Mouse (Mus musculus): ENCODE data around the gene Shkbp1. TPM values are rescaled to one million over a fixed set of nuclear protein-coding genes. Genes with fewer than 3 reads are reported as not detected.

Gene Shkbp1
- total RNA-seq, 2 experiments from 2014 or later, result 13.8 to 17.5 TPM

Other genes with a start within 250 kb of the Shkbp1 start
- 1 to 10 TPM in 1 of 2 experiments, not detected in 1; 2.5 TPM for gene Cyp2f2, start 236.1 kb downstream of the Shkbp1 start, total RNA-seq (2021)
- gene Cyp2t4, start 202.3 kb downstream of the Shkbp1 start, total RNA-seq (2021), result not detected
- gene Egln2, start 189.2 kb downstream of the Shkbp1 start, total RNA-seq (2021), result 10 to 100 TPM; 57.9 to 59.4 TPM
- 10 to 100 TPM; 21.9 to 22.8 TPM for gene Rab4b, start 177.1 kb downstream of the Shkbp1 start, total RNA-seq (2021)
- gene Gm21983, start 174.9 kb downstream of the Shkbp1 start, total RNA-seq (2021), result under 1 TPM in 1 of 2 experiments, not detected in 1; 0.31 TPM
- not detected for gene Mia, start 174.9 kb downstream of the Shkbp1 start, total RNA-seq (2021)
- gene BC024978, start 160.2 kb downstream of the Shkbp1 start, total RNA-seq (2021), result 10 to 100 TPM; 13.6 to 14.1 TPM
- 10 to 100 TPM; 46.9 to 52.7 TPM for gene Snrpa, start 159.7 kb downstream of the Shkbp1 start, total RNA-seq (2021)
- gene Itpkc, start 127.4 kb downstream of the Shkbp1 start, total RNA-seq (2021), result 1 to 10 TPM; 4.2 to 4.5 TPM
- gene Coq8b, start 123.0 kb downstream of the Shkbp1 start, total RNA-seq (2021), result 10 to 100 TPM; 12.8 TPM
- 10 to 100 TPM; 10.7 to 13.8 TPM for gene Numbl, start 97.6 kb downstream of the Shkbp1 start, total RNA-seq (2021)
- gene Ltbp4, start 18.3 kb downstream of the Shkbp1 start, total RNA-seq (2021), result 100 to 1,000 TPM; 387 to 393 TPM
- gene Gm20479, start 1.4 kb upstream of the Shkbp1 start, total RNA-seq (2021), result under 1 TPM in 1 of 2 experiments, not detected in 1; 0.99 TPM
- gene Sptbn4, start 91.7 kb upstream of the Shkbp1 start, total RNA-seq (2021), result under 1 TPM; 0.74 to 0.87 TPM
- 10 to 100 TPM; 38.2 to 40.8 TPM for gene Blvrb, start 92.0 kb upstream of the Shkbp1 start, total RNA-seq (2021)
- 10 to 100 TPM in 1 of 2 experiments, 1 to 10 TPM in 1; 9.1 to 10.4 TPM for gene Sertad3, start 117.7 kb upstream of the Shkbp1 start, total RNA-seq (2021)
- gene Sertad1, start 130.9 kb upstream of the Shkbp1 start, total RNA-seq (2021), result 10 to 100 TPM; 13.1 to 13.4 TPM
- 1 to 10 TPM; 3.1 to 3.6 TPM for gene Prx, start 143.3 kb upstream of the Shkbp1 start, total RNA-seq (2021)
- under 1 TPM; 0.31 to 0.55 TPM for gene Hipk4, start 167.2 kb upstream of the Shkbp1 start, total RNA-seq (2021)
- gene Pld3, start 197.2 kb upstream of the Shkbp1 start, total RNA-seq (2021), result 10 to 100 TPM; 32.5 to 35.1 TPM
- gene 2310022A10Rik, start 197.2 kb upstream of the Shkbp1 start, total RNA-seq (2021), result 10 to 100 TPM; 60.3 to 65.0 TPM
- gene Akt2, start 235.5 kb upstream of the Shkbp1 start, total RNA-seq (2021), result 100 to 1,000 TPM; 171 to 174 TPM

Measured in heart, postnatal 10 days (tissue).